Mouse (Mus musculus): ENCODE data around the gene Trib3.

GRCm38 (mm10) chr2:152346776-152347465 is 3.1 kb upstream of the Trib3 start:
- TF ChIP-seq CTCF (IDR thresholded peaks at IDR 0.05) (no peak), POLR2A (IDR thresholded peaks at IDR 0.05; ENCODE audit: insufficient read depth, low read depth, low read length) (no peak)

Measured in heart, adult 2 months (tissue).